Mouse (Mus musculus) liver, postnatal 0 days (tissue): ENCODE data around the gene Zfp446. TPM values are rescaled to one million over a fixed set of nuclear protein-coding genes. Genes with fewer than 3 reads are reported as not detected.

Experiments used
- ATAC-seq: fragments of 200-750 bp; cut with Nextera tagmentation; 2 replicates; pipeline ENCODE4 v1.8.0; 2017; ENCODE audit warnings: mild to moderate bottlenecking, moderate library complexity
- DNase-seq: peaks from one replicate; pipeline ENCODE4 v3.0.0-alpha.2; 2016
- H3K27ac ChIP-seq: fragments of 300-500 bp; sonication (generic); 2 replicates; pipeline ENCODE4 v1.5.1; 2014; ENCODE audit warnings: antibody characterized with exemption, moderate library complexity, mild to moderate bottlenecking, low read depth
- H3K27me3 ChIP-seq: fragments of 300-500 bp; sonication (generic); 2 replicates; pipeline ENCODE4 v1.6.1; 2014; ENCODE audit warnings: low read length, control low read depth, mixed read lengths; ENCODE audit not compliant: insufficient read depth
- H3K36me3 ChIP-seq: fragments of 300-500 bp; sonication (generic); replicated peaks from 2 replicates; pipeline ENCODE4 v1.6.1; 2014; ENCODE audit warnings: mild to moderate bottlenecking, control low read depth, low read length, moderate library complexity, mixed read lengths; ENCODE audit not compliant: insufficient read depth
- H3K4me1 ChIP-seq: fragments of 300-500 bp; sonication (generic); 2 replicates; pipeline ENCODE4 v1.6.1; 2014; ENCODE audit warnings: antibody characterized with exemption, mild to moderate bottlenecking, control low read depth; ENCODE audit not compliant: insufficient read depth
- H3K4me2 ChIP-seq: fragments of 300-500 bp; sonication (generic); 2 replicates; pipeline ENCODE4 v1.6.1; 2014; ENCODE audit warnings: low read depth, mild to moderate bottlenecking, low read length, moderate library complexity, mixed read lengths
- H3K4me3 ChIP-seq: fragments of 300-500 bp; sonication (generic); 2 replicates; pipeline ENCODE4 v1.5.1; 2014; ENCODE audit warnings: low read depth, low read length
- H3K9ac ChIP-seq: fragments of 300-500 bp; sonication (generic); replicated peaks from 2 replicates; pipeline ENCODE4 v1.6.1; 2014; ENCODE audit warnings: mild to moderate bottlenecking, moderate library complexity
- H3K9me3 ChIP-seq: fragments of 300-500 bp; sonication (generic); 2 replicates; pipeline ENCODE4 v1.6.1; 2016; ENCODE audit warnings: mild to moderate bottlenecking, control low read depth, low read length, mixed read lengths
- CTCF ChIP-seq: sonication (generic); IDR thresholded peaks from 2 replicates; pipeline ENCODE4 v1.5.1; 2016; ENCODE audit warnings: antibody characterized with exemption, low read depth
- EP300 ChIP-seq: IDR thresholded peaks from 2 replicates; pipeline ENCODE4 v1.6.1; 2016; ENCODE audit warnings: antibody characterized with exemption, low read depth, mild to moderate bottlenecking
- WGBS: fragments of 180-500 bp; shearing (Covaris S2); extraction: QIAGEN DNeasy Blood & Tissue Kit; methylation state at CpG from one replicate; pipeline ENCODE4 v1.1.7; 2014; ENCODE audit not compliant: insufficient replicate concordance; 5-methylcytosine and 5-hydroxymethylcytosine counted together
- polyA plus RNA-seq: library from polyadenylated mRNA; unstranded; fragments of >200 nt; fragmentation: Nextera tagmentation; extraction: Ambion mirVana; gene quantifications from 2 replicates; pipeline ENCODE4 v1.2.1, GENCODE M21; 2015

The Zfp446 gene
- polyA plus RNA-seq, 1 experiment from 2014 or later, result 1.8 TPM

DNA sequence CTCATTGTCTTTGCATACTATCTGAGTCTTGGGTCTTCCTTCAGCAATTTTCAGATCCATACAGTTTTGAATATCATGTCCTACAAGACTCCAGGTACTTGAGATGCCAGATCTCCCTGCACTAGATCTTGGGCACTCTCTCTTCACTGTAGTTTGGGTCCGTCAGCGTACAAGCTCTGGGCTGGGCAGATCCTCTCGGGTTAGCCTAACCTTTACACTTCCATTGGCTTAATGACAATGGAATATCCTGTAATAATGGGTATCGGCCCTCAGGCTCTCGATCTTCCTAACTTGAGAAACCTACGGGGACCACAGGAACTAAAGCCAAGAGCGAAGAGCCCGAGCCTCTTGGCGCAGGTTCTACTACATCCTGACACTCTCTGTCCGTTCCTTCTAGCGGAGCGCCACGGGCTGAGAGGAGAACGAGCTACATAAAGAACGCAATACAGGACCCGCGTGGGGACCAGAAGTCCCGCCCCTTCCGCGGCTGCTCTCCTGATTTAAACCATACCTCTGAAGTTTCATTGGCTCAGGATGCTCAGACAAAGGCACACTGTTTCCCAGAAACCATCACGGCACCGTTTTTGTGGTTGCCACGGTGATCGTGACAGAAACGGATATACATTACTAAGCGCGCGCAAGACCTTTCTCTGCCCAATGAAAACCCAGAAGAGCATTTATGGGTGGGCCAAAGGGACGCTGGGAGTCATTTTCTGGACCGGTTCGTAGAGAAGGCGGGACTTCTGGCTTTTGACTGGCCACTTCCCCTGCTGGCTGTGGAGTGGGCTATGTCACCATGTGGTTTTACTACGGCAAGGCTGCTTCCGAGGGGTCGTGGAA is 28.4 kb upstream of the Zfp446 start:
- Histone ChIP-seq H3K9ac (peak overlapping the region; percentile 70), H3K27ac (peak overlapping the region; percentile 69), H3K4me3 (peak overlapping the region; percentile 58), H3K36me3 (no peaks in the 10 kb centered on the region), H3K4me1 (peaks cover 16% of the 10 kb centered on the region), H3K4me2 (peak overlapping the region; percentile 75), H3K27me3 (no peaks in the 10 kb centered on the region), H3K9me3 (no peaks in the 10 kb centered on the region)
- DNase-seq (peak; percentile 90), ATAC-seq (peak; percentile 98)
- TF ChIP-seq EP300, result peak; percentile 36; the same call in 1 of the 2 replicates
- TF ChIP-seq CTCF, result peak; percentile 20; the same call in 1 of the 2 replicates
- WGBS, result 10% methylated on average over 35 of the region's 35 CpGs

DNA sequence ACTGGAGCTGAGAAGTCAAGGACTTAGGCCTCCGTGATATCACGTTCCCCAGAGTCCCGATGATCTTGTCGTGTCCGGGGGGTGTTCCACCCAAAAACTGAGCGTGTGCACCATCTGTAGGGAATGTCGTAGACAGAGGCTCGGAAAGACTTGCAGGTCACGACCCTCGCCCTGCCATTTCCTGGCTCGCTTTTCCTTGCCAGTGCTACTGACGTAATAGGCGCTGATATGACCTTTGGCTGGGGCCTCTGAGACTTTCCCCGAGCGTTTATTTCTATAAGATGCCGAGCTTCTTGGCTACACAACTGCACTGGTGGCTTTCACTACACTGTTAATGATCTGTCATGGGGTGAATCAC is 27.8 kb upstream of the Zfp446 start:
- Histone ChIP-seq H3K4me3 (peak overlapping the region; percentile 58), H3K9me3 (no peaks in the 10 kb centered on the region), H3K4me2 (peak overlapping the region; percentile 75), H3K36me3 (no peaks in the 10 kb centered on the region), H3K4me1 (peaks cover 16% of the 10 kb centered on the region), H3K9ac (peak overlapping the region; percentile 70), H3K27me3 (no peaks in the 10 kb centered on the region), H3K27ac (peak overlapping the region; percentile 69)
- TF ChIP-seq CTCF, result no peak
- peak; percentile 6; the same call in 1 of the 2 replicates for TF ChIP-seq EP300
- DNase-seq (no peak), ATAC-seq (peak; percentile 43)
- WGBS, result 5% methylated on average over 16 of the region's 16 CpGs

DNA sequence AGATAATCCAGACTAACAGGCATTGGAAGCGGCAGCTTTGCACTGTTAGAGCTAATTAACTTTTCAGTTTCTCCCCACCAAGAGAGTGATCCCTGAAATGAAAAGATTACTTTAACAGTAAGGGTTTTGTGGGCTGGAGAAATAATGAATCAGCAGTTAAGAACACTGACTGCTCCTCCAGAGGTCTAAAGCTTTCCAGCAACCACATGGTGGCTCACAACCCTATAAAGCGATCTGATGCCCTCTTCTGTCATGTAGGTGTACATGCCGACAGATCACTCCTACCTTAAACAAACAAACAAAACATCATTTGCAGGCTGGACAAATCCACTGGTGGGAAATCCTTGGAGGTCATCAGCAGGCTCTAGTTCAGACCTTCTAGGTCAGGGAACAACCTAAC is 22.8 kb upstream of the Zfp446 start:
- no peak overlapping the region for H3K27ac ChIP-seq
- H3K4me2 ChIP-seq, result no peak overlapping the region
- H3K9me3 ChIP-seq, result no peaks in the 10 kb centered on the region
- H3K9ac ChIP-seq, result no peak overlapping the region
- peak; percentile 49 for TF ChIP-seq CTCF
- no peak for TF ChIP-seq EP300
- no peak overlapping the region for H3K4me3 ChIP-seq
- 27% methylated on average over 3 of the region's 3 CpGs for WGBS
- DNase-seq (no peak), ATAC-seq (0 out of 2 replicates have a peak, but pooled peaks have one; percentile 61)
- H3K4me1 ChIP-seq, result peaks cover 10% of the 10 kb centered on the region
- no peaks in the 10 kb centered on the region for H3K27me3 ChIP-seq
- no peaks in the 10 kb centered on the region for H3K36me3 ChIP-seq

DNA sequence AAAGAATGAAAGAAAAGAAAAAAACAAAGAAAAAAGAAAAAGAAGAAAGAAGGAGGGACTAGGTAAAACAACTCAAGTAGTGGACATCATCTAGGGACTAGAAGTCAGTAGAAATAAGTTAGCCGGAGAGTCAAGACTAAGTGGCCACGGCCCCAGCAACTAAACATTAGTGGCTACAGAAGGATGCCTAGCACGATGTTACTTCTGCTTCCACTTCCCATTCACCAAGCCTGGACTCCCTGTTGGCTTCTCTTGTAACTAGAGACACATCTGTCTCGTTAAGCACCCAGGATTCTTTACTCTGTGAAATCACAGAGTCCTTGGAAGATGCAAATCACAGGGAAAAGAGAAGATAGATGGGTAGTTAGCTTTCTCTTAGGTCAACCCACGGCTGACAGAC is 20.1 kb upstream of the Zfp446 start:
- Histone ChIP-seq H3K4me2 (no peak overlapping the region), H3K36me3 (no peaks in the 10 kb centered on the region), H3K4me1 (peaks cover 6% of the 10 kb centered on the region), H3K9me3 (no peaks in the 10 kb centered on the region), H3K27me3 (no peaks in the 10 kb centered on the region), H3K4me3 (no peak overlapping the region), H3K9ac (no peak overlapping the region), H3K27ac (no peak overlapping the region)
- ATAC-seq (no peak), DNase-seq (no peak)
- TF ChIP-seq EP300, result no peak
- TF ChIP-seq CTCF, result no peak
- 57% methylated on average over 5 of the region's 5 CpGs for WGBS

DNA sequence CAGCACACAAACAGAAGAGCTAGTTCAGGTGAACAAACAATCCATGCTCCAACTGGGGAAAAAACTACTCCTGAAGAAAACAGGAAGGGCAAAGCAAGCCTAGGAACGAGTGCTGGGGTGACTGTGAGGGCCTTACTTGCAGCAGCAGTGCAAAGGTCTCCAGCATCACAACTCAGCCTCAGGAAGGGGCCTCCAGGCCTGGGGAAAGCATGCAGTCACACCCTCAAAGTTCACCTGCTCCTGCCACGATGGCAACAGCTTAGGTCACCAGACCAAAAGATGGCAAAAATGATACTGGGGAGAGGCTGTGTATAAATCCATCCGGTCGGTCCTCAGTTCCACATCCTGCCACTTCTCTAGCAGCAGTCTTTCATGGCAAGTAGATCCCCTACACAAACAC is 18.7 kb upstream of the Zfp446 start:
- ATAC-seq (no peak), DNase-seq (no peak)
- no peak for TF ChIP-seq EP300
- no peak for TF ChIP-seq CTCF
- H3K9ac ChIP-seq, result no peak overlapping the region
- H3K9me3 ChIP-seq, result no peaks in the 10 kb centered on the region
- H3K36me3 ChIP-seq, result no peaks in the 10 kb centered on the region
- no peaks in the 10 kb centered on the region for H3K27me3 ChIP-seq
- H3K27ac ChIP-seq, result no peak overlapping the region
- no peak overlapping the region for H3K4me2 ChIP-seq
- no peak overlapping the region for H3K4me3 ChIP-seq
- peaks cover 7% of the 10 kb centered on the region for H3K4me1 ChIP-seq
- 61% methylated on average over 4 of the region's 4 CpGs for WGBS

DNA sequence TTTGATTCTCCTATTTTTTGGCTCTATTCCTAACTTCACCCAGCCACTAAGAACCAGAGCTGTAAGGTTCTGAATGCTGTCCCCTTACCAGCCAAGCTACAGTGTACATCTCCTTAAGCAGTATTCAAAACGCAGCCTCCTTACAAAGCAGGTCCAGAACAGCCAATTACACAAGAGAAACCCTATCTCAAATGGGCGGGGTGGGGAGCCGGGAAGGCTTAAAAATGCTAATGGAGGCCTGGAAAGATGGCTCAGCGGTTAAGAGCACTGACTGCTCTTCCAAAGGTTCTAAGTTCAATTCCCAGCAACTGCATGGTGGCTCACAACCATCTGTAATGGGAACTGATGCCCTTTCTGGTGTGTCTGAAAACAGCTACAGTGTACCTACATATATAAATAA is 17.9 kb upstream of the Zfp446 start:
- 43% methylated on average over 4 of the region's 4 CpGs for WGBS
- Histone ChIP-seq H3K9me3 (no peaks in the 10 kb centered on the region), H3K27ac (no peak overlapping the region), H3K4me2 (no peak overlapping the region), H3K4me3 (no peak overlapping the region), H3K27me3 (no peaks in the 10 kb centered on the region), H3K4me1 (peaks cover 7% of the 10 kb centered on the region), H3K36me3 (no peaks in the 10 kb centered on the region), H3K9ac (no peak overlapping the region)
- TF ChIP-seq CTCF, result no peak
- no peak for TF ChIP-seq EP300
- ATAC-seq (no peak), DNase-seq (no peak)
